19 mouse cellular contexts compared by ENCODE assay signal in genomic region chr4:129172529-129172928, GRCm38 (mm10). TPM values are rescaled to one million over a fixed set of nuclear protein-coding genes. Genes with fewer than 3 reads are reported as not detected.
DNase-seq lines count a peak whose midpoint lies in the region; ATAC-seq and TF ChIP-seq lines count a peak whose summit lies in the region.
"Had no signal": no experiment of that assay in that cellular context is flagged by ENCODE, and none has a peak within 500 bp of the region (broad histone marks: within the 10 kb centered on the region; RNA-seq: fewer than 3 reads in every experiment).

No protein-coding gene starts in this region.

- DNase-seq in lung, embryonic 14.5 days, result no peak
- no peak for DNase-seq in lung, postnatal 0 days (ENCODE audit: low spot score)
- DNase-seq in ES-CJ7 (ENCODE audit: low read depth, low spot score), result peak; percentile 55
- DNase-seq in splenic B cell, adult 2 months (ENCODE audit: low read depth, low spot score), result peak; percentile 33
- DNase-seq in ovary, postnatal 36 days (ENCODE audit: low spot score), result no peak
- DNase-seq in retina, postnatal 1 day, result no peak
- DNase-seq: adrenal gland, adult 2 months; gastrocnemius, postnatal 10 days; lung, adult 2 months; midbrain, embryonic 14.5 days; spleen, adult 18-20 months; thymus, postnatal 14 days had no signal

- no peak overlapping the region for H3K9ac ChIP-seq in intestine, postnatal 0 days (ENCODE audit: low read depth, low read length)
- no peak overlapping the region for H3K9ac ChIP-seq in intestine, embryonic 16.5 days (ENCODE audit: low read depth, low read length)
- no peak overlapping the region for H3K9ac ChIP-seq in lung, embryonic 14.5 days
- no peak overlapping the region for H3K9ac ChIP-seq in lung, postnatal 0 days (replicated peaks; ENCODE audit: low read depth)
- H3K9ac ChIP-seq: embryonic facial prominence, embryonic 12.5 days; kidney, embryonic 15.5 days; limb, embryonic 12.5 days; stomach, embryonic 15.5 days had no signal

- no peak for ATAC-seq in intestine, postnatal 0 days
- ATAC-seq in intestine, embryonic 16.5 days, result no peak
- ATAC-seq in lung, embryonic 14.5 days (ENCODE audit: insufficient read depth), result no peak
- ATAC-seq in lung, postnatal 0 days, result no peak

- WGBS in intestine, postnatal 0 days, result 73% methylated on average over 1 of the region's 1 CpGs
- 72% methylated on average over 1 of the region's 1 CpGs for WGBS in intestine, embryonic 16.5 days
- 75% methylated on average over 1 of the region's 1 CpGs for WGBS in lung, embryonic 14.5 days
- WGBS in lung, postnatal 0 days, result 71% methylated on average over 1 of the region's 1 CpGs

- no peak overlapping the region for H3K27ac ChIP-seq in intestine, postnatal 0 days (ENCODE audit: low read depth, low read length)
- no peak overlapping the region for H3K27ac ChIP-seq in intestine, embryonic 16.5 days (ENCODE audit: low read length)
- H3K27ac ChIP-seq in lung, embryonic 14.5 days (ENCODE audit: low read depth), result no peak overlapping the region
- H3K27ac ChIP-seq in lung, postnatal 0 days (ENCODE audit: low read length), result no peak overlapping the region
- H3K27ac ChIP-seq: embryonic facial prominence, embryonic 12.5 days; kidney, embryonic 15.5 days; limb, embryonic 12.5 days; stomach, embryonic 15.5 days had no signal

- TF ChIP-seq CTCF in intestine, postnatal 0 days (IDR thresholded peaks at IDR 0.05; ENCODE audit: low read depth), result peak; percentile 46
- TF ChIP-seq CTCF in lung, embryonic 14.5 days (IDR thresholded peaks at IDR 0.05; ENCODE audit: low read depth), result peak; percentile 20; the same call in 1 of the 2 replicates
- TF ChIP-seq CTCF in lung, postnatal 0 days (IDR thresholded peaks at IDR 0.05), result no peak; the same call in 1 of the 2 replicates

- H3K4me2 ChIP-seq in intestine, postnatal 0 days (replicated peaks; ENCODE audit: low read depth), result no peak overlapping the region
- H3K4me2 ChIP-seq in intestine, embryonic 16.5 days (ENCODE audit: low read depth, low read length), result no peak overlapping the region
- no peak overlapping the region for H3K4me2 ChIP-seq in lung, embryonic 14.5 days
- no peak overlapping the region for H3K4me2 ChIP-seq in lung, postnatal 0 days (replicated peaks; ENCODE audit: low read depth, low read length)
- H3K4me2 ChIP-seq: embryonic facial prominence, embryonic 12.5 days; kidney, embryonic 15.5 days; limb, embryonic 12.5 days; stomach, embryonic 15.5 days had no signal

- H3K27me3 ChIP-seq in intestine, postnatal 0 days (replicated peaks; ENCODE audit: control insufficient read depth, insufficient read depth, low read length), result no peaks in the 10 kb centered on the region
- no peaks in the 10 kb centered on the region for H3K27me3 ChIP-seq in intestine, embryonic 16.5 days (replicated peaks; ENCODE audit: control insufficient read depth, insufficient read depth, low read length)
- H3K27me3 ChIP-seq in lung, embryonic 14.5 days (ENCODE audit: insufficient read depth, low read length), result no peaks in the 10 kb centered on the region
- H3K27me3 ChIP-seq in lung, postnatal 0 days (replicated peaks; ENCODE audit: insufficient read depth, low read length), result no peaks in the 10 kb centered on the region
- H3K27me3 ChIP-seq in splenic B cell, adult 2 months (ENCODE audit: control insufficient read depth, insufficient read depth, low read length, poor library complexity, severe bottlenecking), result no peaks in the 10 kb centered on the region
- H3K27me3 ChIP-seq: CH12.LX; embryonic facial prominence, embryonic 12.5 days; kidney, embryonic 15.5 days; limb, embryonic 12.5 days; stomach, embryonic 15.5 days had no signal

- TF ChIP-seq EP300 in lung, postnatal 0 days (IDR thresholded peaks at IDR 0.05), result no peak

- no peak overlapping the region for H3K4me3 ChIP-seq in intestine, postnatal 0 days (ENCODE audit: low read depth, low read length)
- no peak overlapping the region for H3K4me3 ChIP-seq in intestine, embryonic 16.5 days (ENCODE audit: low read length)
- H3K4me3 ChIP-seq in lung, embryonic 14.5 days (ENCODE audit: low read depth, low read length), result no peak overlapping the region
- no peak overlapping the region for H3K4me3 ChIP-seq in lung, postnatal 0 days (ENCODE audit: low read depth, low read length)
- H3K4me3 ChIP-seq: embryonic facial prominence, embryonic 12.5 days; kidney, embryonic 15.5 days; limb, embryonic 12.5 days; stomach, embryonic 15.5 days had no signal

- no peaks in the 10 kb centered on the region for H3K4me1 ChIP-seq in intestine, postnatal 0 days (replicated peaks; ENCODE audit: control insufficient read depth, insufficient read depth, low read length)
- no peaks in the 10 kb centered on the region for H3K4me1 ChIP-seq in intestine, embryonic 16.5 days (ENCODE audit: control insufficient read depth, insufficient read depth, low read length)
- no peaks in the 10 kb centered on the region for H3K4me1 ChIP-seq in lung, embryonic 14.5 days (ENCODE audit: insufficient read depth)
- H3K4me1 ChIP-seq in lung, postnatal 0 days (ENCODE audit: insufficient read depth, low read depth, low read length), result no peaks in the 10 kb centered on the region
- H3K4me1 ChIP-seq: embryonic facial prominence, embryonic 12.5 days; kidney, embryonic 15.5 days; limb, embryonic 12.5 days; stomach, embryonic 15.5 days had no signal

- H3K9me3 ChIP-seq in intestine, postnatal 0 days (ENCODE audit: control insufficient read depth), result no peaks in the 10 kb centered on the region
- no peaks in the 10 kb centered on the region for H3K9me3 ChIP-seq in intestine, embryonic 16.5 days (ENCODE audit: control insufficient read depth, low read length)
- H3K9me3 ChIP-seq in lung, embryonic 14.5 days (ENCODE audit: low read depth, low read length), result no peaks in the 10 kb centered on the region
- H3K9me3 ChIP-seq in lung, postnatal 0 days (ENCODE audit: low read length), result no peaks in the 10 kb centered on the region
- H3K9me3 ChIP-seq: embryonic facial prominence, embryonic 12.5 days; kidney, embryonic 15.5 days; limb, embryonic 12.5 days; stomach, embryonic 15.5 days had no signal

- H3K36me3 ChIP-seq in intestine, postnatal 0 days (ENCODE audit: control insufficient read depth, insufficient read depth), result peaks cover 32% of the 10 kb centered on the region
- H3K36me3 ChIP-seq in intestine, embryonic 16.5 days (ENCODE audit: control insufficient read depth, insufficient read depth, low read length), result peaks cover 17% of the 10 kb centered on the region
- H3K36me3 ChIP-seq in lung, embryonic 14.5 days (ENCODE audit: insufficient read depth), result peaks cover 68% of the 10 kb centered on the region
- peaks cover 17% of the 10 kb centered on the region; the same call in 1 of the 2 replicates for H3K36me3 ChIP-seq in lung, postnatal 0 days (ENCODE audit: insufficient read depth, low read length)
- peaks cover 4% of the 10 kb centered on the region; the same call in 1 of the 2 replicates for H3K36me3 ChIP-seq in splenic B cell, adult 2 months (ENCODE audit: control insufficient read depth, insufficient read depth, low read length, poor library complexity, severe bottlenecking)

RNA-seq across cellular contexts. Expression of gene S100pbp, which starts 17.0 kb away (rescaled TPM):
- polyA plus RNA-seq in intestine, postnatal 0 days (2015; fragmentation: Nextera tagmentation; extraction: Ambion mirVana), result 6.9 and 7.7 TPM in 2 replicates
- polyA plus RNA-seq in intestine, embryonic 16.5 days (2015; fragmentation: Nextera tagmentation; extraction: Ambion mirVana), result 10.3 and 10.9 TPM in 2 replicates
- 17.3 and 18.1 TPM in 2 replicates for polyA plus RNA-seq in lung, embryonic 14.5 days (2014; fragmentation: Nextera tagmentation; extraction: Ambion mirVana)
- 7.3 and 7.5 TPM in 2 replicates for polyA plus RNA-seq in lung, postnatal 0 days (2015; fragmentation: Nextera tagmentation; extraction: Ambion mirVana)

RNA-seq across cellular contexts. Expression of gene Yars, which starts 17.0 kb away (rescaled TPM):
- 35.6 and 41.8 TPM in 2 replicates for polyA plus RNA-seq in intestine, postnatal 0 days (2015; fragmentation: Nextera tagmentation; extraction: Ambion mirVana)
- polyA plus RNA-seq in intestine, embryonic 16.5 days (2015; fragmentation: Nextera tagmentation; extraction: Ambion mirVana), result 104 and 107 TPM in 2 replicates
- polyA plus RNA-seq in lung, embryonic 14.5 days (2014; fragmentation: Nextera tagmentation; extraction: Ambion mirVana), result 84.4 and 92.2 TPM in 2 replicates
- polyA plus RNA-seq in lung, postnatal 0 days (2015; fragmentation: Nextera tagmentation; extraction: Ambion mirVana), result 26.4 and 27.1 TPM in 2 replicates

RNA-seq across cellular contexts. Expression of gene Fndc5, which starts 35.7 kb away (rescaled TPM):
- 14.5 and 15.4 TPM in 2 replicates for polyA plus RNA-seq in intestine, postnatal 0 days (2015; fragmentation: Nextera tagmentation; extraction: Ambion mirVana)
- polyA plus RNA-seq in intestine, embryonic 16.5 days (2015; fragmentation: Nextera tagmentation; extraction: Ambion mirVana), result 1.5 and 2.2 TPM in 2 replicates
- 2.1 and 2.2 TPM in 2 replicates for polyA plus RNA-seq in lung, embryonic 14.5 days (2014; fragmentation: Nextera tagmentation; extraction: Ambion mirVana)
- polyA plus RNA-seq in lung, postnatal 0 days (2015; fragmentation: Nextera tagmentation; extraction: Ambion mirVana), result 7.6 and 9.7 TPM in 2 replicates

RNA-seq across cellular contexts. Expression of gene Hpca, which starts 50.7 kb away (rescaled TPM):
- 3.9 and 4.6 TPM in 2 replicates for polyA plus RNA-seq in intestine, postnatal 0 days (2015; fragmentation: Nextera tagmentation; extraction: Ambion mirVana)
- polyA plus RNA-seq in intestine, embryonic 16.5 days (2015; fragmentation: Nextera tagmentation; extraction: Ambion mirVana), result 4.0 and 4.5 TPM in 2 replicates
- 0.92 and 1.7 TPM in 2 replicates for polyA plus RNA-seq in lung, embryonic 14.5 days (2014; fragmentation: Nextera tagmentation; extraction: Ambion mirVana)
- 0.51 and 1.1 TPM in 2 replicates for polyA plus RNA-seq in lung, postnatal 0 days (2015; fragmentation: Nextera tagmentation; extraction: Ambion mirVana)
- polyA plus RNA-seq: lung, adult 2 months had no signal

Comparison
In these comparisons a context has a peak if more than half of its experiments do, and no peak if none do; other contexts are left out.
1. DNase-seq: peak in ES-CJ7 (single experiment) and splenic B cell, adult 2 months (single experiment); none in lung, embryonic 14.5 days (single experiment), lung, postnatal 0 days (single experiment), ovary, postnatal 36 days (single experiment) and retina, postnatal 1 day (single experiment).